Mouse (Mus musculus) ES-Bruce4 (cell line): ENCODE data around the gene Gm21983.

Source experiments
- CTCF ChIP-seq: IDR thresholded peaks from one replicate; pipeline ENCODE4 v1.8.1; 2011; ENCODE audit warnings: low read depth, low read length
- EP300 ChIP-seq: IDR thresholded peaks from 2 replicates; pipeline ENCODE4 v1.6.1; 2011; ENCODE audit warnings: low read depth, low read length; ENCODE audit not compliant: insufficient read depth
- POLR2A ChIP-seq: IDR thresholded peaks from one replicate; pipeline ENCODE4 v1.8.1; 2011; ENCODE audit warnings: low read length; ENCODE audit not compliant: insufficient read depth

GRCm38 (mm10) chr7:27227276-27227675 is 46.4 kb upstream of the Gm21983 start:
- no peak for TF ChIP-seq POLR2A
- no peak for TF ChIP-seq CTCF
- no peak for TF ChIP-seq EP300
